Mouse (Mus musculus): Measurements from ENCODE around the gene Bcor.

DNA sequence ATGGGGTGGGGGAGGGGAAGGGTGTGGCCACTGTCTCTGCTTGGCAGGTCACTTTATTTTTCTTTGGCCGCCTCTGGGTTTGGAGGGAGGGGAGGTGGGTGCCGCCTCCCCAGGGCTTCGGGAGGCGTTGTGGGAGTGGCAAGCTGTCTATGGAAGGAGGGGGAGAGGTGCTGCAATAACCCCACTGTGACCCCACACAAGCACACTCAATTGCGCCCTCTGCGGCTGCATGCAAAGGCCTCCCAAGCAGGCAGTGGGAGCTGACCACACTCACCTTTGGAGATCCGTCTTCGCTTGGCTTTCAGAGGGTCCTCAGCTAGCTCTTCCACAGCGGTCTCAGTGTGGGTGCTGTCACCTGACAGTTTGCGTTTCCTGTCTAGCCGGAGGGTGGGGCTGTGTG is 111.4 kb downstream of the Bcor start:
- no peak for TF ChIP-seq MYOD1 (IDR thresholded peaks at IDR 0.05; ENCODE audit: control insufficient read depth in 1 of 3, insufficient read length in 2 of 3, low read depth in 2 of 3)
- TF ChIP-seq POLR2AphosphoS2 (IDR thresholded peaks at IDR 0.05; ENCODE audit: insufficient read length, low read depth): no peak
- no peak for TF ChIP-seq POLR2A (IDR thresholded peaks at IDR 0.05; ENCODE audit: insufficient read length, low read depth)
- no peak for TF ChIP-seq MAX (IDR thresholded peaks at IDR 0.05; ENCODE audit: low read depth)
- TF ChIP-seq E2F4 (IDR thresholded peaks at IDR 0.05; ENCODE audit: insufficient read depth): no peak
- TF ChIP-seq TCF12 (IDR thresholded peaks at IDR 0.05; ENCODE audit: insufficient read depth, poor library complexity, severe bottlenecking): no peak
- TF ChIP-seq MYOG (IDR thresholded peaks at IDR 0.05; ENCODE audit: control insufficient read depth in 1 of 3, insufficient read depth in 1 of 3, insufficient read length in 2 of 3, low read depth in 2 of 3): no peak
- TF ChIP-seq TCF3 (IDR thresholded peaks at IDR 0.05; ENCODE audit: insufficient read length, low read depth): no peak
- no peak for TF ChIP-seq CEBPB (IDR thresholded peaks at IDR 0.05; ENCODE audit: insufficient read depth, poor library complexity, severe bottlenecking)

All from myocyte (in vitro differentiated cells).